Mouse (Mus musculus) myocyte (in vitro differentiated cells): ENCODE data around the gene Nav3.

Experiments
- CEBPB ChIP-seq: IDR thresholded peaks from 2 replicates; pipeline ENCODE4 v1.6.1; 2011; ENCODE audit warnings: mild to moderate bottlenecking, moderate library complexity; ENCODE audit not compliant: poor library complexity, insufficient read depth, severe bottlenecking
- E2F4 ChIP-seq: IDR thresholded peaks from one replicate; pipeline ENCODE4 v1.6.1; 2011; ENCODE audit warnings: mild to moderate bottlenecking, control low read depth, moderate library complexity; ENCODE audit not compliant: insufficient read depth
- MAX ChIP-seq: IDR thresholded peaks from one replicate; pipeline ENCODE4 v1.6.1; 2011; ENCODE audit warnings: low read depth, mild to moderate bottlenecking, control low read depth
- MYOD1 ChIP-seq, 3 experiments: IDR thresholded peaks; one replicate each; pipeline ENCODE4 v1.6.1; 2011; ENCODE audit warnings: control low read depth in 2 of 3, low read depth in 2 of 3, mild to moderate bottlenecking in 2 of 3, moderate library complexity in 1 of 3; ENCODE audit not compliant: insufficient read length in 2 of 3, control insufficient read depth in 1 of 3
- MYOG ChIP-seq, 3 experiments: IDR thresholded peaks; one replicate each; pipeline ENCODE4 v1.6.1; 2011; ENCODE audit warnings: control low read depth in 2 of 3, low read depth in 2 of 3, mild to moderate bottlenecking in 2 of 3; ENCODE audit not compliant: insufficient read length in 2 of 3, control insufficient read depth in 1 of 3, insufficient read depth in 1 of 3
- POLR2A ChIP-seq: IDR thresholded peaks from one replicate; pipeline ENCODE4 v1.6.1; 2011; ENCODE audit warnings: low read depth, mild to moderate bottlenecking, control low read depth, moderate library complexity; ENCODE audit not compliant: insufficient read length
- POLR2AphosphoS2 ChIP-seq: IDR thresholded peaks from one replicate; pipeline ENCODE4 v1.6.1; 2011; ENCODE audit warnings: low read depth, control low read depth; ENCODE audit not compliant: insufficient read length
- REST ChIP-seq: IDR thresholded peaks from one replicate; pipeline ENCODE4 v1.6.1; 2011; ENCODE audit warnings: mild to moderate bottlenecking, control low read depth, moderate library complexity; ENCODE audit not compliant: insufficient read depth, insufficient read length
- SRF ChIP-seq: IDR thresholded peaks from one replicate; pipeline ENCODE4 v1.6.1; 2011; ENCODE audit warnings: low read depth; ENCODE audit not compliant: control insufficient read depth, insufficient read length
- TCF12 ChIP-seq: IDR thresholded peaks from one replicate; pipeline ENCODE4 v1.6.1; 2011; ENCODE audit warnings: mild to moderate bottlenecking, control low read depth; ENCODE audit not compliant: poor library complexity, insufficient read depth, severe bottlenecking
- USF1 ChIP-seq: IDR thresholded peaks from one replicate; pipeline ENCODE4 v1.6.1; 2011; ENCODE audit warnings: low read depth, mild to moderate bottlenecking, control low read depth, moderate library complexity

GRCm38 (mm10) chr10:109875312-109875830, 580.6 kb downstream of the Nav3 start:
- TF ChIP-seq POLR2AphosphoS2, result no peak
- no peak for TF ChIP-seq MAX
- no peak for TF ChIP-seq USF1
- no peak for TF ChIP-seq E2F4
- TF ChIP-seq POLR2A, result no peak
- no peak for TF ChIP-seq MYOD1 (IDR thresholded peaks at IDR 0.05; ENCODE audit: control insufficient read depth in 1 of 3, insufficient read length in 2 of 3, low read depth in 2 of 3)
- TF ChIP-seq CEBPB, result no peak
- no peak for TF ChIP-seq TCF12
- TF ChIP-seq MYOG (IDR thresholded peaks at IDR 0.05; ENCODE audit: control insufficient read depth in 1 of 3, insufficient read depth in 1 of 3, insufficient read length in 2 of 3, low read depth in 2 of 3), result no peak
- no peak for TF ChIP-seq SRF
- no peak for TF ChIP-seq REST
